Mouse (Mus musculus) olfactory bulb, adult 2 months (tissue): ENCODE data around the gene Fkbp6.

Source experiments
- CTCF ChIP-seq: fragments of 200-500 bp; IDR thresholded peaks from 2 replicates; pipeline ENCODE4 v1.5.1; 2012; ENCODE audit warnings: low read depth, mild to moderate bottlenecking, low read length, moderate library complexity; ENCODE audit not compliant: insufficient read depth
- POLR2A ChIP-seq: fragments of 200-500 bp; IDR thresholded peaks from 2 replicates; pipeline ENCODE4 v1.6.1; 2012; ENCODE audit warnings: mild to moderate bottlenecking, low read depth, low read length, moderate library complexity; ENCODE audit not compliant: insufficient read depth

DNA sequence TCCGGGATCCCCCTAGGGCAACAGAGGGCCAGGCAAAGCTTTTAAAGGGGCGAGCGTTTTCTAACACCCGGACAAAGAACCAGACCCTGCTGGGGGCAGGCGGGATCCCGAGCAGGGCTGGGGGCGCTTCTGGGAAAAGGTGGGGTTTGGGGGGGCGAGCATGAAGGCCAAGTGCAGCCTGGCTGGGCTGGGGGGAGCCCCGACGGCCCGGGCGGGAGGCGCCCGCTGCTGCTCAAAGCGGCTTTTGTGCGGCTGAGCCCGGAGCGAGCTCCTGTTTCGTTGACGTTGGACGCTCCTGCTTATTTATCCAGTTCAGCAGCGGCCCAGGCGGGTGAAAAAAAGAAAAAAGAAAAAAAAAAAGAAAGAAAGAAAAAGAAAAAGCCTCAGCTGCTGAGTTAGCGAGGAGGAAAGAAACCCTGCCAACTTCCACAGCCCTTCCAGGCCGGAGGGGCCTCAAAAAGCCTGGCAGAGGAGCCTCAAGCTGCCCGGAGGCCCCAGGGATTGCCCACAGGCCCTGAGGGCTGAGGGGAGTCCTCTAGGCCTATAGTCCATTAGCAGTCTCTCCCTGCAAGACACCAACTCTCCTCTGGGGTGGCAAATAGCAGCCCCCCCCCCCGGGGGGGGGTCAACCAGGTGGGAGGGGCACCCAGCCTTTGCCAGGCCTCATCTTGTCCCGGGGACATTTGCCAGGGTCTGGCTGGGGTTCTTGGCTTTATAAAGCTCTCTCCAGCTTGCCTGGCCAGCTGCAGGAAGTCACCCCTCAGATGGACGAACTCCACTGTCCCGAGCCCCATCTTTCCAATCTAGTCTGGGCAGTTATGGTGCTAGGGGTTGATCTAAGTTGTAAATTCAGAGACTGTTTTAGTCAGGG is 91.3 kb downstream of the Fkbp6 start:
- TF ChIP-seq POLR2A (no peak), CTCF (no peak)
